Mouse (Mus musculus): ENCODE results near the gene Fblim1.
"Not testable (repeated sequence)": the region's sequence is repeated elsewhere in the genome, so short reads cannot be mapped to it uniquely, and the experiment has no call there.

Fblim1 gene

GRCm38 (mm10) chr4:141564660-141565059 lies 41.2 kb downstream of the Fblim1 start:
- DNase-seq = no peak

- no peak for DNase-seq
These were observed 41.7 kb downstream of the Fblim1 start for GRCm38 (mm10) chr4:141564209-141564608.

GRCm38 (mm10) chr4:141562281-141562680 lies 43.6 kb downstream of the Fblim1 start:
- peak; percentile 72 for DNase-seq

- DNase-seq = not testable (repeated sequence)
These were observed 44.5 kb downstream of the Fblim1 start for GRCm38 (mm10) chr4:141561331-141561919.

GRCm38 (mm10) chr4:141559898-141560263 lies 46.0 kb downstream of the Fblim1 start:
- DNase-seq = peak; percentile 91

- peak; percentile 80 for DNase-seq
These were observed 46.6 kb downstream of the Fblim1 start for GRCm38 (mm10) chr4:141559131-141559897.

- no peak for DNase-seq
These were observed 47.2 kb downstream of the Fblim1 start for GRCm38 (mm10) chr4:141558658-141559057.

- not testable (repeated sequence) for DNase-seq
These were observed 49.7 kb downstream of the Fblim1 start for GRCm38 (mm10) chr4:141556163-141556562.

GRCm38 (mm10) chr4:141554255-141554865 lies 51.5 kb downstream of the Fblim1 start:
- DNase-seq = not testable (repeated sequence)

- no peak for DNase-seq
These were observed 53.4 kb downstream of the Fblim1 start for GRCm38 (mm10) chr4:141552484-141552883.

GRCm38 (mm10) chr4:141547299-141547698 lies 58.6 kb downstream of the Fblim1 start:
- no peak for DNase-seq

- peak; percentile 92 for DNase-seq
These were observed 59.3 kb downstream of the Fblim1 start for GRCm38 (mm10) chr4:141546334-141547200.

GRCm38 (mm10) chr4:141545743-141546333 lies 60.1 kb downstream of the Fblim1 start:
- DNase-seq = peak; percentile 99

GRCm38 (mm10) chr4:141545071-141545742 lies 60.7 kb downstream of the Fblim1 start:
- DNase-seq = peak; percentile 88

GRCm38 (mm10) chr4:141544536-141544935 lies 61.4 kb downstream of the Fblim1 start:
- no peak for DNase-seq

GRCm38 (mm10) chr4:141543593-141543992 lies 62.3 kb downstream of the Fblim1 start:
- no peak for DNase-seq

- DNase-seq = peak; percentile 64
These were observed 64.0 kb downstream of the Fblim1 start for GRCm38 (mm10) chr4:141541851-141542250.

- no peak for DNase-seq
These were observed 65.1 kb downstream of the Fblim1 start for GRCm38 (mm10) chr4:141540844-141541243.

GRCm38 (mm10) chr4:141539213-141539767 lies 66.6 kb downstream of the Fblim1 start:
- DNase-seq = no peak

- peak; percentile 96 for DNase-seq
These were observed 67.3 kb downstream of the Fblim1 start, which contains the start of gene Spen for GRCm38 (mm10) chr4:141538408-141539212. Gene Spen (minus strand): TSS chr4:141538597.
